Mouse (Mus musculus) cerebellum, adult 2 months (tissue): Measurements from ENCODE around the gene Mvb12b.

ENCODE experiments used
- CTCF ChIP-seq: fragments of 200-500 bp; IDR thresholded peaks from 2 replicates; pipeline ENCODE4 v1.5.1; 2011; ENCODE audit warnings: low read depth, mild to moderate bottlenecking, control low read depth, low read length, moderate library complexity, borderline replicate concordance; ENCODE audit not compliant: insufficient read depth
- POLR2A ChIP-seq: fragments of 200-500 bp; IDR thresholded peaks from 2 replicates; pipeline ENCODE4 v1.6.1; 2011; ENCODE audit warnings: low read length, control low read depth, borderline replicate concordance; ENCODE audit not compliant: insufficient read depth

DNA sequence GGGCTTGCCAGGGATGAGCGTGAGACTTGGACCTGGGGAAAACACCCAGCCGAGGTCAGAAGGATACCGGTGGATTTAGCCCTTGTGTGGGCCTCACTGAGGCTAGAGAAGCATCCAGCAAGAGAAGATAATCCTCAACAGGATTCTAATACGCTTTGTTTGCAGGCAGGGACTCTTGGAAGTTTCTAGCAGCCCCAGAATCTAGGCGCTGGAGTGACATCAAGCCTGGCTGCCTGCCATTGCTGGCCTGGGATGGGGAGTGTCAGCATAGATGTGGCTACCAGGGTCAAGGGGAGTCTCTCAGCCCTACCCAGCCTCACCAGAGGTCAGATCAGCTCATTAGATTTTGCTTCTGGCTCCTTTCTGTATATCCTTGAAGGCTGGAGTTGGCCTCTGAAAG lies 185.0 kb downstream of the Mvb12b start:
- TF ChIP-seq POLR2A (no peak), CTCF (no peak)
